Mouse (Mus musculus) spleen, adult 2 months (tissue): Measurements from ENCODE around the gene Ngrn. TPM values are rescaled to one million over a fixed set of nuclear protein-coding genes. Genes with fewer than 3 reads are reported as not detected.

Source experiments
- DNase-seq, 2 experiments: peaks; one replicate each; pipeline versions ENCODE4 v3.0.0 to v3.0.0-alpha.2; 2012 to 2021; ENCODE audit warnings: low spot score in 2 of 2, low read depth in 1 of 2
- H3K27ac ChIP-seq: fragments of 200-500 bp; 2 replicates; pipeline ENCODE4 v1.5.1; 2012; ENCODE audit warnings: low read length, inconsistent platforms; ENCODE audit not compliant: insufficient read depth
- H3K27me3 ChIP-seq: fragments of 200-500 bp; 2 replicates; pipeline ENCODE4 v1.6.1; 2012; ENCODE audit warnings: mild to moderate bottlenecking, moderate library complexity, low read length, inconsistent platforms; ENCODE audit not compliant: control insufficient read depth, insufficient read depth
- H3K36me3 ChIP-seq: fragments of 200-500 bp; 2 replicates; pipeline ENCODE4 v1.6.1; 2012; ENCODE audit warnings: mild to moderate bottlenecking, low read length, inconsistent platforms; ENCODE audit not compliant: control insufficient read depth, insufficient read depth
- H3K4me1 ChIP-seq: fragments of 200-500 bp; 2 replicates; pipeline ENCODE4 v1.6.1; 2011; ENCODE audit warnings: inconsistent platforms; ENCODE audit not compliant: control insufficient read depth, insufficient read depth, insufficient read length
- H3K4me3 ChIP-seq: fragments of 200-500 bp; 2 replicates; pipeline ENCODE4 v1.5.1; 2011; ENCODE audit warnings: mild to moderate bottlenecking, inconsistent platforms; ENCODE audit not compliant: insufficient read depth, insufficient read length; ENCODE audit errors: extremely low read depth
- CTCF ChIP-seq: fragments of 200-500 bp; IDR thresholded peaks from 2 replicates; pipeline ENCODE4 v1.5.1; 2011; ENCODE audit warnings: mild to moderate bottlenecking, inconsistent platforms; ENCODE audit not compliant: insufficient read depth, insufficient read length, insufficient replicate concordance; ENCODE audit errors: extremely low read depth
- POLR2A ChIP-seq: fragments of 200-500 bp; IDR thresholded peaks from 2 replicates; pipeline ENCODE4 v1.6.1; 2011; ENCODE audit warnings: low read depth, low read length, inconsistent platforms
- WGBS: fragments of 180-500 bp; shearing (Covaris S2); methylation state at CpG from one replicate; pipeline ENCODE4 v1.1.7; 2018; 5-methylcytosine and 5-hydroxymethylcytosine counted together
- polyA plus RNA-seq: library from polyadenylated mRNA; depleted of rRNA; stranded (reverse); fragments of >200 nt; gene quantifications from 2 replicates; pipeline ENCODE4 v1.2.3, GENCODE M21; 2012

Gene Ngrn
- polyA plus RNA-seq, 1 experiment, result 14.9 TPM

- Histone ChIP-seq H3K27me3 (no peaks in the 10 kb centered on the region), H3K4me3 (no peak overlapping the region), H3K36me3 (peaks cover 43% of the 10 kb centered on the region), H3K4me1 (no peaks in the 10 kb centered on the region), H3K27ac (no peak overlapping the region)
- 68% methylated on average over 6 of the region's 6 CpGs for WGBS
- TF ChIP-seq CTCF, result no peak
- TF ChIP-seq POLR2A, result no peak
- no peak for DNase-seq
Measured at GRCm38 (mm10) chr7:80285725-80286124, 24.7 kb downstream of the Ngrn start.

GRCm38 (mm10) chr7:80287736-80288135, 26.7 kb downstream of the Ngrn start:
- Histone ChIP-seq H3K4me3 (no peak overlapping the region), H3K36me3 (peaks cover 41% of the 10 kb centered on the region), H3K4me1 (no peaks in the 10 kb centered on the region), H3K27ac (no peak overlapping the region), H3K27me3 (no peaks in the 10 kb centered on the region)
- WGBS, result 81% methylated on average over 10 of the region's 10 CpGs
- no peak for TF ChIP-seq POLR2A
- no peak for TF ChIP-seq CTCF
- no peak for DNase-seq

- Histone ChIP-seq H3K4me3 (peak within 1 kb of the TSS; percentile 64), H3K36me3 (peaks cover 1% of the 10 kb centered on the region; the same call in 1 of the 2 replicates), H3K27me3 (no peaks in the 10 kb centered on the region), H3K4me1 (no peaks in the 10 kb centered on the region), H3K27ac (no peak within 1 kb of the TSS; the same call in 1 of the 2 replicates)
- WGBS, result under 1% methylated on average over 52 of the region's 52 CpGs
- no peak for TF ChIP-seq POLR2A
- no peak for TF ChIP-seq CTCF
- peak; percentile 95 to 96 for DNase-seq
Measured at GRCm38 (mm10) chr7:80294062-80294763, 33.2 kb downstream of the Ngrn start, which contains the start of gene Prc1. TSS of gene Prc1 (plus strand) at chr7:80294450.

GRCm38 (mm10) chr7:80294764-80295648, 34.0 kb downstream of the Ngrn start:
- Histone ChIP-seq H3K36me3 (peaks cover 1% of the 10 kb centered on the region; the same call in 1 of the 2 replicates), H3K4me1 (no peaks in the 10 kb centered on the region)
- DNase-seq, result no peak

GRCm38 (mm10) chr7:80296462-80296861, 35.4 kb downstream of the Ngrn start:
- no peak for DNase-seq
- Histone ChIP-seq H3K27ac (no peak overlapping the region), H3K4me3 (no peak overlapping the region), H3K27me3 (no peaks in the 10 kb centered on the region), H3K36me3 (no peaks in the 10 kb centered on the region), H3K4me1 (no peaks in the 10 kb centered on the region)
- TF ChIP-seq POLR2A (no peak), CTCF (no peak)
- WGBS, result 92% methylated on average over 6 of the region's 6 CpGs

More at GRCm38 (mm10) chr7:80294764-80295648, 34.0 kb downstream of the Ngrn start:
- Histone ChIP-seq H3K27me3 (no peaks in the 10 kb centered on the region), H3K27ac (no peak overlapping the region; the same call in 1 of the 2 replicates), H3K4me3 (peak overlapping the region; percentile 64)
- whole genome bisulfite sequencing, result 8% methylated on average over 37 of the region's 37 CpGs
- TF ChIP-seq CTCF, result no peak
- no peak for TF ChIP-seq POLR2A

GRCm38 (mm10) chr7:80297041-80297440, 36.0 kb downstream of the Ngrn start:
- 91% methylated on average over 3 of the region's 3 CpGs for WGBS
- DNase-seq, result no peak
- Histone ChIP-seq H3K36me3 (no peaks in the 10 kb centered on the region), H3K4me1 (no peaks in the 10 kb centered on the region), H3K27ac (no peak overlapping the region), H3K4me3 (no peak overlapping the region), H3K27me3 (no peaks in the 10 kb centered on the region)
- TF ChIP-seq POLR2A (no peak), CTCF (no peak)

- Histone ChIP-seq H3K27me3 (no peaks in the 10 kb centered on the region), H3K27ac (no peak overlapping the region), H3K4me3 (no peak overlapping the region), H3K4me1 (no peaks in the 10 kb centered on the region), H3K36me3 (no peaks in the 10 kb centered on the region)
- WGBS, result 94% methylated on average over 4 of the region's 4 CpGs
- no peak for TF ChIP-seq POLR2A
- TF ChIP-seq CTCF, result no peak
- DNase-seq, result no peak
Measured at GRCm38 (mm10) chr7:80298754-80299153, 37.7 kb downstream of the Ngrn start.
